Mouse (Mus musculus): ENCODE measurements at regions not wholly inside any gene's neighbourhood (a gene's known extent, or its start where the extent isn't known, plus 50 kb on each side); places are given as distances from the start of the nearest gene placed in this dataset.
A peak's percentile ranks its signal among the peaks of the same experiment; 100 is the strongest.

GRCm38 (mm10) chr11:20985771-20986170, 105.3 kb upstream of the Peli1 start:
- DNase-seq, result no peak

GRCm38 (mm10) chr11:20987171-20987815, 103.8 kb upstream of the Peli1 start:
- DNase-seq, result no peak

- DNase-seq, result peak; percentile 85
These were observed 103.2 kb upstream of the Peli1 start for GRCm38 (mm10) chr11:20987841-20988251.

DNA sequence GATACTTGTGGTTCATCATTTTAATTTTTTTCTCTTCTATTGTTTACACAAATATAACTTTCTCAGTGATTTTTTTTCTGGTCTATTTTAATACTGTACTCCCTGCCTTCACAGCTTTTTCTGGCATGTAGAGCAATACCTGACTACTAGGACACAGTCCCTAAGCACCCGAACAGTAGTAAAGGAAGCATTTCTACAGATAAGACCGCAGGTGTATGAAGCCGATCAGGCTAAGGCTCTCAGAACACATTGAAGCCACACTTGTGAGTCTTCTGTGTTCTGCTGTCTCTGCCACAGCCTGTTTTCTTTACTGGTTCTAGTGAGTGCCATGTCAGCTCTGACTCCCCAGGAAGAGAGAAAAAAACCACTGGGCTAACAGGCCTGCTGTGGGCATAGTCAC, 102.2 kb upstream of the Peli1 start:
- no peak for DNase-seq

DNA sequence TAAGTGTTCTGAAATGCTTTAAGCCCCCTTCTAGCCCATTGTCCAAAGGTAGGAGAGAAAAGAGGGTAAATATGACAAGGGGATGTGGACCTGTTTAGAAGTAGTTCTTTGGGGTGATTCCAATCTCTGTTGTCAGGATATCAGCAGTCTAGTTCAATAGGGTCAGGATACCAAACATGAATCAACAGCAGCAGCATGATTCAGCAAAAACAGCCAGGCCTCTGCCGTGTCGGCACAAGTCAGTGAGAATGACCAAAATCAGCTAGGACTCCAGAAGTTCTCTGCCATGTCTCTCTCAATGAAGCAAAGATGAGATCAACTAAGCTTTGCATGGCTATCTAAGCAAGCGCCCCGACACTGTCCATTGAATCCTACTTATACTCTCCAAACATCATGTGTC, 97.5 kb upstream of the Peli1 start:
- no peak for DNase-seq

GRCm38 (mm10) chr11:21001400-21001799, 89.7 kb upstream of the Peli1 start:
- DNase-seq, result no peak

- DNase-seq, result no peak
These were observed 83.9 kb upstream of the Peli1 start for GRCm38 (mm10) chr11:21007222-21007621.

- no peak for DNase-seq
These were observed 81.6 kb upstream of the Peli1 start for GRCm38 (mm10) chr11:21009505-21009904.

GRCm38 (mm10) chr11:21010867-21011266, 80.2 kb upstream of the Peli1 start:
- no peak for DNase-seq

DNA sequence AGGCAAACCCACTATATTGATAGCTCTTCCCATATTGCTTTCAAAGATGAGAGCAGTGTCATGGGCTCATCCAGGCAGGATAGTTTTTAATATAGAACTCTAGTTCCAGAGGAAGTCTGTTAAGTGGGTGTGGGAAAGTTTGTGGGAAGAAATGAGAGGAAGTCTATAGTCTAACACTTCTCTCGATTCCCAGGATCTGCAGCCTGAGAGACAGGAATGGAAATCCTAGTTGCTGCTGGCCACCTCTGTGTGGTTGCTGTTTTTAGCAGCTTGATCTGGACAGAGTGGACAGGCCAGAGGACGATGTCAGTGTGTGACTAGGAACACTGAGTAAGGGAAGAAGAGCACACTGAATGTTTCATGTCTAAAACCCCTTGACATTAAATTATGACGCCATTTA, 76.8 kb upstream of the Peli1 start:
- DNase-seq, result no peak

GRCm38 (mm10) chr11:21015536-21015935, 75.6 kb upstream of the Peli1 start:
- no peak for DNase-seq

DNA sequence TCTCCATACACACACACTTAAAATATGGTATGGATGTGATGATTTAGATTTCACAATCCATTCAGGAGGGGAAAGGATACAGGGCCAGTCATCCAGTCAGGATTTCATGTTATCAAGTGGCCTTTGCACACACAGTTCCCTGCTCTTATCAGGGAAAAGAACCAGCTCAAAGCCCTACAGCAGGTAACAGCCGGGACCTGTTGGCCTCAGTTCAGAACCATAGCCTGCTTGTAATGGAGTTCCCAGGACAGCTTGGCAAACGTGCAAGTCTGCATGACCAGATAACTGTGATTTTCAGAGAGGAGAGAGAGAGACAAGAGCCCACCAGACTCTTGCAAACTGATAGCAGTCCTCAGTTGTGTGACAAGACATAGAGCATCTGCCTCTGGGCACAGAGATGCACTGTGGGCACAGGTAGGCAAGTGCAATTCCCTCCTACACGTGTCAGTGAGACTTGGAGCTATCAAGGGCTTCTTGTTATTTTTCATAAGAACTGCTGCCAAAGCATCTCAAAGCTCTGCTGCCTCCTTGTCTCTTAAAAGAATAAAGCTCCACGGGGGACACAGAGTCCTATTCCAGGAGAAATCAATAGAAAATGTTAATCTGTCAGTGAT, 74.9 kb upstream of the Peli1 start:
- no peak for DNase-seq

DNA sequence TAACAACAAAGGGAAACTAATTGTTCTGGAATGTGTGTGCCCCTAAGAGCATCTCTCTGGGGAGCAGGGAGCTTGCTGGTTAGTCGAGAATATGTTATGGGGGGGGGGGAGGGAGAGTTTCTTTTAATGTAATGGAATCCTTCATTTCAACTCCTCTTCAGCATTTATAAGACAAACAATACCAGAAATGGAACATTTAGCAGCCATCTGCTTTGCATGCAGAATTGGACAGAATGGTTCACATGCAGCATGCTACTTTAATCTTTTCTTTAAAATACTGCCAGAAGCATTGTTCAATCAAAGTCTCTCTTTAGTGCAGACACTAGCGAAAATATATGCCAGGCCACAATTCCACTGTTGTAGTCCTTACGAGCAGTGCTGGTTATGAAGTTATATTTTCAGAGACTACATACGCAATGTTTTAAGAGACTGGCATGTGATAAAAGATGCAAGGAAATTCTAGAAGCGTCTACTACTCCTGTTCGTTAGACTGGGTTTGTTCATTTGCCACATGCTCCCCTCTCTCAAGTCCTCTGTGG, 74.2 kb upstream of the Peli1 start:
- DNase-seq, result no peak

GRCm38 (mm10) chr11:21019829-21020228, 71.3 kb upstream of the Peli1 start:
- DNase-seq, result no peak

DNA sequence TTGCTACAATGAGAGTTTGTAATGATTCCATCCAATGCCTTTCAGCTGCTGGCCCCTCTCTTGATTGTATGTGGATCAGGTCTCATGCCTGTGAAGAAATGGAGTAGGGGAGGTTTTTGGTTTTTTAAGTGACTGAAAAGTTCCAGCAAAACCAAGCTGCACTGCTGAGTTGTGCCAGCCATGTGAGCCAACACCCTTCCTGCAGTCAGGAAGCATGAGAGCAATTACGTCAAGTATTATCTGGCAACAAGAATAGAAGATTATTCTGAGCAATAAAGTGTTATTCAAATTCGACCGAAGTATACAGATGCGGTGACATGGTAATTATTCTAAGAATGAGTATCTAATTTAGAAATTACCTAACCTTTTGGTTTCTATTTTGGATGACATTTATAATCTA, 67.0 kb upstream of the Peli1 start:
- DNase-seq, result no peak

DNA sequence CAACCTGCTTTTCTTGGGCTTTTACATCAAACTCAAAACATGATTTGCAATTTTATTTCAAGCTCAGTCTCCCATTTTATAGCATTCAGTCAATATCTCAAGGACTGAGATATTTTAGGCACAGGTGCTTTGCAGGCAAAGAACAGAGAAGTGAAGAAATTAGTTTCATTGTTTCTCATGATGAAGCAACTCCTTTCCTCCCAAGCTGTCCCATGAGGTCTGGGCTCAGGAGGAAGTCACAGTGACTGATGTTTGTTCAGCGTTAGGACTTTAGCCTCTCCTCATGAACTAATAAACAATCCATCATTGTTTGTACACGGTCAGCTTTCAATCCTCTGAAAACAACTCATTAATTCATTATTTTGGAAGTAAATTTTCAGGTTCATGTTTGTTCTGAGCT, 66.6 kb upstream of the Peli1 start:
- DNase-seq, result no peak

DNA sequence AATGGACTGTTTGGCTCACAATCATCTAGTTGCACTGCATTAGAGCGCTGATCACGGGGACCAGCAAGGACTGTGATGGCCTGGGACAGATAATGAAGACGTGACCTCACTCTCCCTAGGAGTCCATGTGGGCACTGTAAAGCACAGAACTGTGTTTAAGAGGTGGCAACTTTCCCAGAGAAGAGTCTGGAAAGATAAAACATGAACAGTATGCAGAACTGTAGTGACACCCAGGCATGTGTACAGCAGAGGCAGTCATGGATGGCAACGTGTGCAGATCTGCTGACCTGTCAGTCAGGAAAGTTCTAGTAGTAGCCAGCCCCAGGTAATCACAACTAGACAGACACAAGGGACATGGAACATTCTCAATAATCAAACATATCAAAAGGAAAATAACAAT, 63.8 kb upstream of the Peli1 start:
- no peak for DNase-seq

- no peak for DNase-seq
These were observed 60.7 kb upstream of the Peli1 start for GRCm38 (mm10) chr11:21030362-21030761.

DNA sequence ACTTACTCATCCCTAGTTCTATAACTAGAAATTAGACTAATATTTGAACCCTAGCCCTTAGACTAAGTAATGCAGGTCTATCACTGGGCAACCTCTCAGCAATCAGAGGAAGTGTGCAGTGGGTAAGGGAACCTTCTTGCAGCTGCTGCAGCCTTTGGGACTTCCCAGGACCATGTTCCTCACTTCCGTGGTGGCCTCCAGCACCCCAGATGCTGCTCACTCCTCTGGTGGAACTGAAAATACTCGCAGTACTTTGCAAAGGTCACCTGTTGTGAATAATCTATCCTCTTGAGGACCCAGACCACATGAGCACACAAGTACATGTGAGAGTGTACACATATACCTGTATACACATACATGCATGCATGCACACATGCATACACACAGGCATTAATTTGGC, 59.3 kb upstream of the Peli1 start:
- no peak for DNase-seq

GRCm38 (mm10) chr11:21033234-21033822, 57.8 kb upstream of the Peli1 start:
- no peak for DNase-seq

DNA sequence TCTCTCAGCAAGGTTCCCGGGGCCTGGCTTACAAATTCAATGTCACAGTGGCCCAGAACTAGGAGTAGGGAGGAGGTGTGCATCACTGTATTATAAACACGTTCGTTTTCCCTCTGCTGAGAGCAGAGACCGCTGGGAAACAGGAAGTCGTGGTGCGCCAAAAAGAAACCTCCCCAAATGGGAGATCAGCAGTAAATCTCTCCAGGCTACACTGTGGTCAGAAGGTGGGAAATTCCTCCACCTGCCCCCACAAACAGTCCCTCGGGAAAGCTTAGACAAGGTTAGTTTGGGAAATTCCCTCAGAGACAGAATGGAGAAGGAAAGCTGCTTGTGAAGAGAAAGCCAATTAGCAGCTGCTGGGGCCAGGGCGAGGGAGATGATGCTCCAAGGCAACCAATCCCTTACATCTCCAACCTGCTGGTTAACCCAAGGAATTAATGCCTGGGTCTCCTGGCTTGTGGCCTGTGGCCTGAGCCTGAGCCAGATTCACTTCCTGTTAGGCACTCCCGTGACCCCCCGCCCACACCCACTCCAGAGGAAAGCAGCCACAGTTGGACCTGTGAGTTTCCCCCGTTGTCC, 57.2 kb upstream of the Peli1 start:
- DNase-seq, result no peak

- no peak for DNase-seq
These were observed 54.8 kb upstream of the Peli1 start for GRCm38 (mm10) chr11:21036161-21036916.

DNA sequence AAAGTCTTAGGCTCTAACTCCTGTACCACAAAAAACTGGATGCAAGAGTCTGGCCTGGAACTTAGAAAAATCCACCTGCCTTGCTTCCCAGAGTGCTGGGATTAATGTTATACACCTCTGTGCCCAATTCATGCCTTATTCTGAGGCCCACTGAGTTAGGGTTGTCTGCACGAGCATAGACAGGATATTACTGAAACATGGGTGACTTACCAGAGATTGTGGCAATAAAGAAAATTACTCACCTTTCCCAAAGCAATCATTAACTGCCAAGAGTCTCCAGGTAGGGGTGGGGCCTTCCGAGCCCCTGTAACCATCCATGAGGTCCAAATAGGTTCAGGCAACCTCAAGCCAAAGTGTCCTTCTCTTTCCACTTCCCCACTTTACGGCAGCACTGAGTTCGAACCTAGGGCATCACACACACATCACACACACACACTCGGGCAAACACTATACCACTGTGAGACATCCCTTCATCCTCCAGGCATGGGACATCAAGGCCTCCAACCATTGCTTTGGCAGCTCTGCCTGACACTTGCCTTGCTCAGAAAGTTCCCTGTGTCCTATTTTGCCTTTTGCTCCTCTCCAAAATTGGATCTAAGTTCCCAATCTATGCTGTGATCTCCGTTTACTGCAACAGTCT, 53.7 kb upstream of the Peli1 start:
- DNase-seq, result no peak

Measured in right cerebral cortex, adult 18-20 months (tissue).